Mouse (Mus musculus) WW6 (cell line): ENCODE data around the gene Camkmt.

ENCODE experiments used
- DNase-seq: peaks from one replicate; pipeline ENCODE4 v3.0.0-alpha.2; 2013; ENCODE audit warnings: low read depth, low spot score

Camkmt gene

DNA sequence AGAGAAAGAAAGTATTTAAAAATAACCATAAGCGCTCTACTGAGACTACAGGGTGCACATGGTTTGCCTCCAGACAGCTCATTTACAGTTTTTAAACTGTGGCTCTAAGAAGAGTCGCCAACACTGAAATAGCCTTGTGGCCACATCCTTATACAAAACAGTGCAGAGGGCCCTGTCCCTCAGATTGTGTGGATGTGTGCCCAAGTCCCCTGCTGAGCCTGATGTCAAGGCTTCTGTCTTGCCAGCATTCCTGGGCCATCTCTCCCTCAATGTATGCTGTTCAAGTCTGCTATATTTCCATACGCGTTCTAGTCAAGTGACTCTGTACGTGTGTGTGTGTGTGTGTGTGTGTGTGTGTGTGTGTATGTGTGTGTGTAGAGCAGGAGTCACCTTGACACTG lies 201.2 kb downstream of the Camkmt start:
- DNase-seq = no peak

DNA sequence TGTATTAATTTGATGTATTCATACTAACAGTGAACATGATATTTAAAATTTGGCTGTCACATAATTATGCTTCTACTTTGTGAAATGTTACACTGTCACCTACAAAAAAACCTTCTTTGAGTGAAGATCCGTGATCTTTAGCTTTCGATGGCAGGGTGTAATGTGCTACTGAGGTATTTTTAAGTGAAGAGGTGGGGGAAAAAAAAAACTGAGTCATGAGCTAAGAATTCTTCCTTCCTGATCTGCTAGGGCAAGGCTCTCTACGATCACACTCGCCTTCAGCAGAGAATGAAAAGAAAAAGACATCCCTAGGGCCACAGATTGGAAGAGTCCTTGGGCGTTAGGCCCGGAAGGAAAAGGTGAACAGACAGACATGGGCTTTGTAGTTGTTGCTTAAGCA lies 201.9 kb downstream of the Camkmt start:
- DNase-seq = no peak

DNA sequence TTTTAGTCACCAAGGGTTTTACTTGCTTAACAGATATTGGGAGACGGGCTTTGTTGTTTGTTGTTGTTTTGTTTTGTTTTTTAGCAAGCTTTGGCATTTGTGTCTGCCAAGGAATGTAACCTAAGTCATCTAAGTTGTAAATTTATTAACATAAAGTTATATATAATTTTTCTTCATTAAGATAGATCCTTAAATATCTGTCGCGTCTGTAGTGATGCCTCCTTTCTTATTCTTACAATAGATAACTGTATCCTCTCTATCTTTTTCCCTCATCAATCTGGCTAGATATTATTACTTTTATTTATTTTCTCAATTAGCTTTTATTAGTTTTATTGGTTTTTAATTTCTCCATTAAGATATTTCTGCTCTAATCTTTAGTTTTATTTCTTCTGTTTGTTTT lies 213.3 kb downstream of the Camkmt start:
- DNase-seq = no peak

DNA sequence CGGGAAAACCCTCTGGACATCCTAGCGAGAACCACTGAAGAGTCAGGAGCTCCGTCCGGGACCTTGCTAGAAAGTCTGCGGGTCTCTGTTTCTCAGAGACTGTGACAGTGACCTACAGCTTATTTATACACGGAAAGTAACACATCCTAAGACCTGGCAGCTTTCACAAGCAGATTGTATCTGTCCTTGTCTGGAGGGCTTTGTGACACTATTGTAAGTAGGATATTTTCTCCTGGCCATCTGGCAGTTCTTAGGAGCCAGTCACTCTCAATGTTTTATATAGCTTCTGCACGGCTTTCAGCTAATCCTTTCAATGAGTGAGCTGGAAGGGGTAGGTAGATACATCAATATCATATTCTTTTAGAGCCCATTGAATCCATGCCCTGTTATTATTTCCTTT lies 218.2 kb downstream of the Camkmt start:
- DNase-seq = no peak

DNA sequence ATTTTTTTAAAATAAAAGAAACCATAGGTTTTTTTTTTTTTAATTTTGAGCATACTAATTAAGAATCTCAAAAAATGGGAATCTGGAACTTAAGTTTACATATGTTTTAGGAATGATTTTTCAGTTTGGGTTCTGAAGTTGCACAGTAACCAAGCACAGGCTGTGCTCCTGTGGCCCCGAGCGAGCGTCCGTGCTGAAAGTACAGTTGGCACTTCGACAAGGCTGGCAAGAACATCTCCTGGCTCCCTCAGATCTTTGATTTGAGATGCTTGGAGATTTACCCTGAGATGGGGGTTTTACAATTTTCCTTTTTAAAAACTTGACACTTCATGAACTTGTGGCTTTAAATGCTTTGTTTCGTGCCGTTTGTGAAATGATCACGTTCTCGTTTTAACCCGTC lies 218.7 kb downstream of the Camkmt start:
- no peak for DNase-seq

DNA sequence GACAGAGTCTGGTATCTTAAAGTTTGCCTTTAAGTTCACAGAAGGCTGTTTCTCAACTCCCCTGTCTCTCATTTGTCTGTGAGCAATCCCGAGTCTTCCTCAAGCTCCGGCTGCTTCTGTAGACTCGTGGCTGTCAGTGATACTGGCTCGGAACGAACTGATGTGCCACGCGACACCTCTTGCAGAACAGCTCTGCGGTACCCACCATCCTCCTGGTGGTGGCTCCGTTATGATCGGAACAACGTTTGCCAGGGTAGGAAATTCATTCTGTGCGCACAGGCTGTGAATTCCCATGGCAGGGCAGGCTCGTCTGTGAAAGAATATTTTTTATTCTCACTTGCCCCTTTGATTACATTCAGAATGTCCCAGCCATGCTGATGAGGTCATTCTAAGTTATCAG lies 221.0 kb downstream of the Camkmt start:
- no peak for DNase-seq

DNA sequence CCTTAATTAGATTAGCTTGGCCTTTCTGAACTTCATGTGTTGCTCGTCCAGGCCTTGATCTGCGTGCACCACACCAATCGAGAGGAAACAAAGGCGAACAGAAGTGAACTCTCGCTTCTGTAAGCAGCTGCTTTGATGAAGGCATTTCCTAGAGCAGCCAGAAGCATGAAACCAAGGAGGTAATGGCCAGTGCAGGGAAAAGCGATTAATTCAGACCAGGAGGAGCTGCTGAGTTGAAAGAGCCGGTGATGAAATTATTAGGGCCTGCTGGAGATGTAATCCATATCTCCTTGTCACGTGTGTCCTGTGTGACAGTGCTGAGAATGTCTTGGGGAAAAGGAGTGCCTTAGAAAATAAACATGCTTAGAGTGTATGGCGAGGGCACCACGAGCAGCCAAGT lies 228.0 kb downstream of the Camkmt start:
- DNase-seq = no peak

DNA sequence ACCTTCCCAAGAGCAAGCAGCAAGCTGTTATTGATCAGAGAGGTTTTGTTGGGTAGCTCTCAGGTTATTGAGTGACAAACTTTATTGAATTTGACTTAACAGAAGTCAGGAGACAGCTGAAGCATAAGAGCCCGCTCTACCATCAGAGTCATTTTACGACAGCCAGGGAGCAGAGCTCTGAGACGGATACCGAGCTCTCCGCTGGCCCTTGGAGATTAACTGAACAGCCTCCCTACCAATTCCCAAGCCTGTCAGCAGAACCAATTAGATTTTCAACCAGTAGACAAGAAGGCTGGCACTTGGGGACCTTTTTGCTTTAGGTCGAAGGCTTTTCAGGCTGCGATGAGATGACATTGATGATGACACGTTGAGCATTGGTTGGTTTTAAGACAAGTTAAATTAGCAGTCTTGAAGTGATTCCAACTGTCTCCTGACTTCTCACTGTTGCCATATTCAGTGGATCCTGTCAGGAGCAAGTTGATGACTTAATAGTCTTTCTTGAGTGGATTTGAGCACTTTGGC lies 229.5 kb downstream of the Camkmt start:
- DNase-seq = no peak

DNA sequence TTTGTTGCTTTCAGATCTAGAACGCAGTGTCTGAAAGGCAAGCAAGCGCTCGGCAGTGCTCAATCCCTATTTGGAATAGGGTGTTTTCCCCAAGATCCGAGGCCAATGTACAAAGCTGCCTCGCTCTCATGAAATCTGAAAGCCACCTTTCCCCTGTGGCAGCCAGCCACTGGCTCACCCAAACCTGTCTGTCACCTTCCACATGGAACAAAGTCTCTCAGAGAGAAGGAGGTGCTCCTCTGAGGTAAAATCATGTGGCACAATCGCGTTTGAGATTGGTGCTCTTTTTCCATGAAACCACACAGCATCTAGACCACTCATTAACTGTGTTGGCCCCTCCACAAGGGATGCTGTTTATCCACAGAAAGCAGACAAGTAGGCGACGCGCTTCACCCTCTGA lies 238.5 kb downstream of the Camkmt start:
- DNase-seq = no peak

DNA sequence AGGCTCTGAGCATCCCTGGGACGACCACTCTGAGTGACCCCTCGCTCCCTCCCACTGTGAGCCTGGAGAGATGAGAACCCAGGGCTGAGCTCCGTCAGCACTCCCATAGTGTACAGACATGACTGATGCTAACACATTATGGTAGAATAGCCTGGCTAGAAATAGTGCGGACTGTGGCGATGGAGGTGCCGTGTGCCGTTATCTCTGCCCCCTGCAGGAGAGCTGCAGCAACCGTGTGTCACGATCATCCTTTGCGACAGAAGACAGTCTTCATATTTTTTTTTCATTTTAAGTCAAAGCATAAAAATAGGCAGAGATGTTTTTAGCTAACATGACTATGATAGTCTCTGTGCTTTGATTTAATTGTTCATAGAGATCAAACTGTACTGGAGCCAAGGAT lies 245.1 kb downstream of the Camkmt start:
- no peak for DNase-seq

DNA sequence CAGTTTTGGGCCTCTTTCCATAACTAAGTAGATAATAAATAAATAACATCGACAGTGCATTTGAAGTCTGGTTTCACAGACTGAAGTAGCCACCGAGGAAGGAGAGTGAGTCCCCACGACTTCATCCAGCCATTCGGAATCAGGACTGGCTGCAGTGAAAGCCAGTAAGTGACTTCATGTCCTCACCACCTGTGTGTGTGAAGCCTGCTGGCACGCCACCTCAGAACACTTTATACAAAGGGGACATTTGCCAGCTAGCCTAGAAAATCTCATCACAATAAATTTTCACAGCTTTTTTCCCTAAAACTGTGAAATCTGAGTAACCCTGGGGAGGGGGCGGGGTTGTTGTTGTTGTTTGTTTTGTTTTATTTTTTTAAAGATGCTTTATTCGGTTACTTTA lies 247.3 kb downstream of the Camkmt start:
- DNase-seq = no peak

DNA sequence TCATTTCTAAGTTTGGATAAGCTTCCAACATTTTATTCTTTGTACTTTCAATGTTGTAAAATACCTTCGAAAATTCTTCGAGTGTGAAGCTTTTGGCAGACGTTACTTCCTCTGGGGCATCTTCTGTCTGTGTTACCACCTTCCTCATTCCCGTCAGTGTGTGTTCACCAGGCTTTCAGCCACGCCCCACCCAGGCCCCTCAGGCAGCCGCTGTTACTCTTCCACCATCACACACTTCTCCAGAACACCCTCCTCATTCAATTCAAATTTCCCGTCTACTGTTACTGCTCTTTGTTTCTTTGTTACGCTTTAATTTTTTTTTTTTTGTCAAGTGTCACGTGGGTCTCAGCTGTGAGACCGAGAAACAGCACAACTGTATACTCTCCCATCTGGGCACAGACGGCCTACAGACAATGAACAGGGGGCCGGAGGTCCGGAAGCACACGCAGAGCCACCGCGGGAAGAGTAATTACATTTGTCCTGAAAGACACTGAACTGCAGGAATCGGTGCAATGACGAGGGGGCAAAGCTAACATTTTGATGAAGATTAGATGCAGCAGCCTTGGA lies 250.9 kb downstream of the Camkmt start:
- no peak for DNase-seq

DNA sequence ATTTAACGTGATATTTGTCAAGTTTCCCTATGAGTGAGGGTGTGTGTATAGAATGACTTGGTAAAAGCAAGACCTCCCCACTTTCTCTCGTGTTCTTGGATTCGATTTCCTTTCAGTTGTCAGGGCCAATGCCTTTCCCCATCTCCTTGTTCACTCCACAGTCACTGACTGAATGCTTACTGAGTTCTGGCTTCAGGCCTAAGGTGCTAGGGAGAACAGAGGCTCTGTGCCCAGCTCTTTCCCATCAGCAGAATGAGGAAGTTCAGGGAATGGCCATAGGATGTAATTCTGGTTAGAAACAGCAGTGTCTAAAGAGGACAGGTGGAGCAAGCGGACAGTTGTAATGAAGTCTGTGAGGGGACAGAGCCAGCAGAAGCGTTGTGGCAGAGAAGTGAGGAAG lies 252.1 kb downstream of the Camkmt start:
- DNase-seq = no peak

DNA sequence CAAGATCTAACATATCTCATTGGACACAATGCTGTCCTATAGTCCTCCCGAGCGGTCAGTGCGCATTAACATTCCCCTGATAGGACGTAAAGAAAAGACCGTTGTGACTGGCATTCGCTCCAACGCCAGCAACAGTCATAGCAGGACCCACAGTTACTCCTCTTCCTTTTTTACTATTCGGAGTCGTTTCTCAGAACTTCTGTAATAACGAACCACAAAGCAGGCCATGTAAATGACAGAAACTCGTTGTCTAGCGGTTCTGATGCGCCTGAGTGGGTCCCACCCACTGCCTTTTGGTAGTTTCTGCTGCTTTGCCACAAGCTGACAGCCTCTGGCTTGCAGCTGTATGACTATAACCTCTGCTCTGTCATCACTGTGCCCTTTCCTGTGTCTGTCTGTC lies 253.1 kb downstream of the Camkmt start:
- no peak for DNase-seq

DNA sequence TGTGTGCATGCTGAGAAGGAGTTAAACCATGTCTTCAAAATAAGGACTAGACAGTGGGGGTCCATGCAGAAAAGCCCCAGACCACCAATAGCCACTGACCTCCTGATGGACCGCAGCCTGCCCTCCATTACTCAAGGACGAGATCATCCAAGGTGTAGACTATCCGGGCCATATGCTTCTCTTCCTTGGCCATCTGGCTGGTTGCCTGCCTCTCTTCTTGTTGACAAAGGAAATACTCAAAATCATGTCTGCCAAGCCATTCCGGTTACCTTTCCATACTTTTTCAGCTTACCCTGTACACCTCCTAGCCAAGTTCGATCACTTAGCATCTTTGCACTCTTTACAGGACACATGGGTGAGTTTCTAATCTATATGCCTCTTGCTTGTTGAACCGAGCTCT lies 256.3 kb downstream of the Camkmt start:
- DNase-seq = no peak

DNA sequence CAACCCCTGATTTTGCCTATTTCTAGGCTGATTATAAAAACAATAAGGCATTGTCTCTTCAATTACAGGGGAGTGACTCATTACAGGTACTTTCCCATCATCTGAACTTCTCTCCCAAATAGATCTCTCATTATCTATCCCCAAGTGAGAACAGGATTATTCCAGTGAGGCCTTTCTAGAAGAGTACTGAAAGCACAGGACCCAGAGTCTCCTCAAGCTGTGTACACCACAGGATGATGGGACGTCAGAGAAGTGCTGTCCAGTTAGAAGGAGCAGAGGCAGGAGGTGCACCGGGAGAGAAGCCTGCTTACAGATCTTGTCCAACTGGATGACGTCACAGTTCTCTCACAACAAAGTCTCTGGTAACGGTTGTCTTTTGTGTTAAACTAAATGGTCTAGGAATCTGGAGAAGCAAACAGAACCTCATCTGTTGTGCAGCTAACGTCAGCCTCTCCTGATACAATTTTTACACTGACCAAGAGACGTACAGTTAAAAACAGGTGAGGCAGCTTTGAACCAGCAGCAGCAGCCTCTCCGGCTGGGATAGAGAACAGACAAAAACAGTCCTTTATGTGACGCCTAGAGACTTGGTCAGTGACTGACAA lies 259.1 kb downstream of the Camkmt start:
- DNase-seq = no peak

DNA sequence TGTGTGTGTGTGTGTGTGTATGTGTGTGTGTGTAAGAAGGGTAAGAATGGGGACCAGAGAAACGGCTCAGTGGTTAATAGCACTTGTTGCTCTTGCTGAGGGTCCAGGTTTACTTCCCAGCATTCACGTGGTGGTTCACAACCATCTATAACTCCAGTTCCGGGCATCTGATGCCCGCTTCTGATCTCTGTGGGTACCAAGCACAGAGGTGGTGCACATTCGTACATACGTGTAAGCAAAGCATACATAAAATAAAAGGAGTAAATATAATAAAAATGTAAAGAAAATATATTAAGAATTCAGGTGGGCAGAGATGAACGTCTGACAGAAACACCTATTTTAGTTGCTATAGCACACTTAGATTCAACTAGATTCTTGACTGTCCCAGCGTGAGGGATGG lies 260.9 kb downstream of the Camkmt start:
- no peak for DNase-seq

DNA sequence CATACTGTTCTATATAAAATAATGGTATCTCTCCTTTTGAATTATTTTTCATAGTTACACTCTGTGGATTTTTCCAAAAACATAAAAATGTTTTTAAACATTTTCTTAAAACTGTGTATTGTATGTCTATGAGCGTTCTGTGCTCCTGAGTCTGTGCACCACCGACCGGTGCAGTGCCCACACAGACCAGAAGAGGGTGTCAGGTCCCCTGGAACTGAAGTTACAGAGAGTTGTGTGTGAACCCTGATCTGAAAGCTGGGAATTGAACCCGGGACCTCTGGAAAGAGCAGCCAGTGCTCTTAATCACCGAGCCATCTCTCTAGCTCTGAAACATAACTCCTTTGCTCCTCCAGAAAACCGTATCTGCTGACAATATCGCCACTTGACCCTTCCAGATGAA lies 262.4 kb downstream of the Camkmt start:
- DNase-seq = no peak

DNA sequence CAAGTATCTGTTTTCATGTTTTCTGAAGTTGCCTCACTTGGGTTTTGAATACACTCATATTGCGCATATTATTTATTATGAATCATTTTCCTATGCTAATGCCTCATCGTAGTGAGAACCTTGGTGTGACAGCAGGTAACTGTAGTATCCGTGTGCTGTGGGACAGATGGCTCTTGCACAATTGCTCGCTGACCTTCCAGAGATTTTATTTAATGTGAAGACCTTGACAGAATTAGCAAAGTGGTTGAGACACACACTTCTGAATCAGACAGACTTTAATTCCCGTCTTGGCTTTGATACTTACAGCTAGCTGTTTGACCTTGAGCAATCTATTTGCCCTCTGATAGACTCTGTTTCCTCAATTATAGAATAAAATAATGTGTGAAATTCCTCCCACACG lies 262.8 kb downstream of the Camkmt start:
- no peak for DNase-seq

DNA sequence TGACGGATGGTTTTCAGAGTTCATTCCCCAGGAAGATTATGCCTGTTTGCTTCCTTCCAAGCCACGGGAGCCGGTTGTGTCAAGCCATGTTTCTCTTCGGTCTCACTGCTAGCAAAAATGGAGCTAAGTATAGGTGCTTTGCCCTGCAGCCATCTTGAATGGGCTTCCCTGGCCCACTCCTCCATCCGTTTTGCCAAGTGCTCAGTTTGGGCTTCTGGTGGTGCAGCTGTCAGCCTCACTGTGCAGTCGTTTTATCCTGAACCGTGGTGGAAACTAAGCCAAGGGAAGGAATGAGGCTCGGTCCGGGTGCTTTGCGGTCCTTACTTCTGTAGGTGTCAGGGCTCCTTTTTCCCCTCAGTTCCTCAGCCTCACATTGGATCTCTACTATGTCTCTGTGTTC lies 263.3 kb downstream of the Camkmt start:
- no peak for DNase-seq

DNA sequence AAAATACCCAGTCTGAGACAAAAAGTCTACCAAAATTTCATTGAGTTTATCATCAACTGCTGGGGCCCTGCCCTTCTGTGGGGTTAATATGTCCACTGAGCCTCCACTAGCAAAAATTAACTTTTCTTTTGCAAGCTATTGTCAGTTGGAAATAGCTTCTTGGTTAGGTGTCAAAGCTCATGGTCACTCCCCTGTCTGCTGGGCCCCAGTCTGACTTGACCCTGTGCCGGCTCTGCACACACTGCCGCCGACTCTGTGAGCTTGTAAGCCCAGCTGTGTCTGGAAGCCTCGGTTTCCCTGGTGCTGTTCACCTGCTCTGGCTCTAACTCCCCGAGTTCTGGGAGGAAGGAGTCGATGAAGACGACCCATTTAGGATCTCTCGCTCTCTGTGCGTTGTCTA lies 265.0 kb downstream of the Camkmt start:
- no peak for DNase-seq

DNA sequence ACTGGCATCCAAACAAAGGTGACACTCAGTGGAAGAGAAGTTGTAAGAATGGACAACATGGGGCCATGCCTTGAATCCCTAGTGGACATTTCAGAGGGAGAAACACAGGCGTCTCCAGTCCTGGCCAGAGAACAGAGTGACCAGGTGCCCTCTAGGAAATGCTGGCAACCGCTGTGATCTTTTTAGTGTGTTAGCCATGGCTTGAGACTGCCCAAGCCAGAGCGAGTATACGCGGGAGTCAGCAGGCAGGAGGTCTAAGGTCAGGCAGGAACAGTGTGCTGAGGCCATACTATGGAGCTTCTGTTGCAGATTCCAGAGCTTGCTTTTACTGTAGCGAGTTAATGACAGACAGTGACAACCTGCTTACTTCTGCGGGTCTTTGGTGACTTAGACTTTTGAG lies 270.7 kb downstream of the Camkmt start:
- no peak for DNase-seq

DNA sequence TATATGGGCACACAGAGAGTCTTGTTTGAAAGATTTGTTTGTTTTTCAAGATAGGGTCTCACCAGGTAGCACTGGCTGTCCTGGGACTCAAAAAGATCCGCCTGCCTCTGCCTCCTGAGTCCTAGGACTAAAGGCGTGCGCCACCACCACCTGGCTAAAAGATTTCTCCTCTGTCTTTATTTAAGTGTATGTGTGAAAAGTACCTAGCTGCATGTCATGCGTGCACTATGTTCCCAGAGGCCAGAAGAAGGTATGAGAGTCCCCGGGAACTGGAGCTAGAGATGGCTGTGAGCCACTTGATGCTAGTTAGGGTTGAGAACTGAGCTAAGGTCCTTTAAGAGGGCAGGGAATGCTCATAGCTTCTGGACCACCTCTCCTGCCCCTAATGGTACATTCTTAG lies 277.0 kb downstream of the Camkmt start:
- DNase-seq = no peak

DNA sequence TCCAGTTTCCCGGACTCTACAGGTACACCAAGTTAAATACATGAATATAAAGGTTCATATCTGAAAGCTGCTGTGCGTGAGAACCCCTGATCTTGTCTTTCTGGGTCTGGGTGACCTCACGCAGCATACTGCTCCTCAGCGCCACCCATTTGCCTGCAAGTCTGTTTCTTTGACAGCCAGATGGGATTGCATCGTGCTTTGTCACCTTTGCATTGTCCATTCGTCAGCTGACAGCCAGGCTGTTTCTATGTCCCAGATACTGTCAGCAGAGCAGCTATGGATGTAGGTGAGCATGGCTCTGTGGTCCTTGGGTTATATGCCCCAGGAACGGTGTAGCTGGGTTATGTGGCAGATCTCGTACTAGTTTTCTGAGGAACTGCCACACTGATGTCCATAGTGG lies 278.4 kb downstream of the Camkmt start:
- no peak for DNase-seq
